Mouse (Mus musculus) forebrain, embryonic 16.5 days (tissue): ENCODE data around the gene Zfp423. TPM values are rescaled to one million over a fixed set of nuclear protein-coding genes. Genes with fewer than 3 reads are reported as not detected.

Source experiments
- ATAC-seq: fragments of 200-750 bp; cut with Nextera tagmentation; 2 replicates; pipeline ENCODE4 v1.8.0; 2017; ENCODE audit warnings: mild to moderate bottlenecking, moderate library complexity
- H3K27ac ChIP-seq: fragments of 300-500 bp; sonication (generic); 2 replicates; pipeline ENCODE4 v1.5.1; 2014; ENCODE audit warnings: low read length, control low read depth
- H3K27me3 ChIP-seq: fragments of 300-500 bp; sonication (generic); replicated peaks from 2 replicates; pipeline ENCODE4 v1.6.1; 2014; ENCODE audit warnings: low read length; ENCODE audit not compliant: control insufficient read depth, insufficient read depth
- H3K36me3 ChIP-seq: fragments of 300-500 bp; sonication (generic); 2 replicates; pipeline ENCODE4 v1.6.1; 2014; ENCODE audit not compliant: control insufficient read depth, insufficient read depth
- H3K4me1 ChIP-seq: fragments of 300-500 bp; sonication (generic); replicated peaks from 2 replicates; pipeline ENCODE4 v1.6.1; 2014; ENCODE audit warnings: low read length; ENCODE audit not compliant: control insufficient read depth, insufficient read depth
- H3K4me2 ChIP-seq: fragments of 300-500 bp; sonication (generic); 2 replicates; pipeline ENCODE4 v1.6.1; 2014; ENCODE audit warnings: mild to moderate bottlenecking, low read length, control low read depth
- H3K4me3 ChIP-seq: fragments of 300-500 bp; sonication (generic); replicated peaks from 2 replicates; pipeline ENCODE4 v1.5.1; 2014; ENCODE audit warnings: mild to moderate bottlenecking, low read length, control low read depth
- H3K9ac ChIP-seq: fragments of 300-500 bp; sonication (generic); replicated peaks from 2 replicates; pipeline ENCODE4 v1.6.1; 2014; ENCODE audit warnings: low read depth, low read length, control low read depth
- H3K9me3 ChIP-seq: fragments of 300-500 bp; sonication (generic); 2 replicates; pipeline ENCODE4 v1.6.1; 2016; ENCODE audit warnings: low read length; ENCODE audit not compliant: control insufficient read depth
- WGBS: fragments of 180-500 bp; shearing (Covaris S2); extraction: QIAGEN DNeasy Blood & Tissue Kit; methylation state at CpG from one replicate; pipeline ENCODE4 v1.1.7; 2014; 5-methylcytosine and 5-hydroxymethylcytosine counted together
- polyA plus RNA-seq: library from polyadenylated mRNA; unstranded; fragments of >200 nt; fragmentation: Nextera tagmentation; extraction: Ambion mirVana; gene quantifications from 2 replicates; pipeline ENCODE4 v1.2.1, GENCODE M21; 2015

Zfp423 gene
- polyA plus RNA-seq, 1 experiment from 2014 or later, result 20.6 TPM

- no peak overlapping the region for H3K27ac ChIP-seq
- no peaks in the 10 kb centered on the region for H3K36me3 ChIP-seq
- no peak overlapping the region for H3K4me2 ChIP-seq
- H3K9me3 ChIP-seq, result no peaks in the 10 kb centered on the region
- no peak for ATAC-seq
- no peaks in the 10 kb centered on the region for H3K27me3 ChIP-seq
- no peak overlapping the region for H3K9ac ChIP-seq
- WGBS, result 75% methylated on average over 9 of the region's 9 CpGs
- H3K4me3 ChIP-seq, result no peak overlapping the region
- H3K4me1 ChIP-seq, result peaks cover 25% of the 10 kb centered on the region
Observed at GRCm38 (mm10) chr8:87826013-87826660, 133.3 kb downstream of the Zfp423 start.

- Histone ChIP-seq H3K9ac (0 out of 2 replicates have a peak overlapping the region, but pooled peaks have one; percentile 30), H3K4me1 (peaks cover 19% of the 10 kb centered on the region), H3K36me3 (no peaks in the 10 kb centered on the region), H3K27ac (no peak overlapping the region), H3K4me3 (no peak overlapping the region), H3K9me3 (no peaks in the 10 kb centered on the region), H3K4me2 (no peak overlapping the region), H3K27me3 (no peaks in the 10 kb centered on the region)
- WGBS, result 12% methylated on average over 7 of the region's 7 CpGs
- ATAC-seq, result no peak
Observed at GRCm38 (mm10) chr8:87823172-87823571, 136.2 kb downstream of the Zfp423 start.

GRCm38 (mm10) chr8:87822690-87823089 lies 136.7 kb downstream of the Zfp423 start:
- H3K36me3 ChIP-seq, result no peaks in the 10 kb centered on the region
- no peak overlapping the region for H3K27ac ChIP-seq
- H3K4me1 ChIP-seq, result peaks cover 19% of the 10 kb centered on the region
- no peaks in the 10 kb centered on the region for H3K27me3 ChIP-seq
- 6% methylated on average over 12 of the region's 12 CpGs for WGBS
- 0 out of 2 replicates have a peak, but pooled peaks have one; percentile 20 for ATAC-seq
- H3K9me3 ChIP-seq, result no peaks in the 10 kb centered on the region
- 0 out of 2 replicates have a peak overlapping the region, but pooled peaks have one; percentile 19 for H3K9ac ChIP-seq
- H3K4me2 ChIP-seq, result peak overlapping the region; percentile 25
- H3K4me3 ChIP-seq, result no peak overlapping the region

GRCm38 (mm10) chr8:87822175-87822574 lies 137.2 kb downstream of the Zfp423 start:
- Histone ChIP-seq H3K9me3 (no peaks in the 10 kb centered on the region), H3K9ac (peak overlapping the region; percentile 19; the same call in 1 of the 2 replicates), H3K4me3 (no peak overlapping the region), H3K36me3 (no peaks in the 10 kb centered on the region), H3K4me2 (peak overlapping the region; percentile 25; the same call in 1 of the 2 replicates), H3K27me3 (no peaks in the 10 kb centered on the region), H3K27ac (no peak overlapping the region), H3K4me1 (peaks cover 19% of the 10 kb centered on the region)
- 18% methylated on average over 11 of the region's 11 CpGs for WGBS
- ATAC-seq, result peak; percentile 24

DNA sequence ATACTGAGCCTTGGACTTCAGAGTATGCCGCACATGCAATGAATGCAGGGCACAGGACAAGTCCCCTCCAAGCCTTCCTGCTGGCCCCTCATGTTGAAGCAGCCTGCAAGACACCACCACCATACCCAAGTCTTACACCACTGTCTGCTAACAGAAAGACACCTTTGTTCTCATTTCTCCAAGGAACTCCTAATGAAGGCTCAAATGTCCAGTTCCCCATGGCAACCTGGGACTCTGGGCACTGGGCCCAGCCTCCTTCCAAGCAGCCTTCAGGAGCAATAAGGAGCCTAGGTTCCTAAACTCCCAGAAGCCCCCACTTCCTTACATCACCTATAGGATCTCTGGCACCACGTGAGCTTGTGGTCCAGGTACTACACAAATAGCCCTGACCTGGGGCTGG lies 137.7 kb downstream of the Zfp423 start:
- ATAC-seq, result peak; percentile 78
- Histone ChIP-seq H3K4me3 (no peak overlapping the region), H3K36me3 (no peaks in the 10 kb centered on the region), H3K4me2 (no peak overlapping the region), H3K9me3 (no peaks in the 10 kb centered on the region), H3K27me3 (no peaks in the 10 kb centered on the region), H3K9ac (no peak overlapping the region), H3K4me1 (peaks cover 19% of the 10 kb centered on the region), H3K27ac (no peak overlapping the region)
- 28% methylated on average over 2 of the region's 2 CpGs for WGBS

GRCm38 (mm10) chr8:87819263-87819662 lies 140.1 kb downstream of the Zfp423 start:
- WGBS, result 92% methylated on average over 3 of the region's 3 CpGs
- Histone ChIP-seq H3K4me1 (peaks cover 21% of the 10 kb centered on the region), H3K9me3 (no peaks in the 10 kb centered on the region), H3K9ac (no peak overlapping the region), H3K36me3 (no peaks in the 10 kb centered on the region), H3K4me3 (no peak overlapping the region), H3K27me3 (no peaks in the 10 kb centered on the region), H3K27ac (no peak overlapping the region), H3K4me2 (no peak overlapping the region)
- ATAC-seq, result no peak

GRCm38 (mm10) chr8:87818506-87818905 lies 140.9 kb downstream of the Zfp423 start:
- ATAC-seq, result no peak
- 89% methylated on average over 7 of the region's 7 CpGs for WGBS

DNA sequence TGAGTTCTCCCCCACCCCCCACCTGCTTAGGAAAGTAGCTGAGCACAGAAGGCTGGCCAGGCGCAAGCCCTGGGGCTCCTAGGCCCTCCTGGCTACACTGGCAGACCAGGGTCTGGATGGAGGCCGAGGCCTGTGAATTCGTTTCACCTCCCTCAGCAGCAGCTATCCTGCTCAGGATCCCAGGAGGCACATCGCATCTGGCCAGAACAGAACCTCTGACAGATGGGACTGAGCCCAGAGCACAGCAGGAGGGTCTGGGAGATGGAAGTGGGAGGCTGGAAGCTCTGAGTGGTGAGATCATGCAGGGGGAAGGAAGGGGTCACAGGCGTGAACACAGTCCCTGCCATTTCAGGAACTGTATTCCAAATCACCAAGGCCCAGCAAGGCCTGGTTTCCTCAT lies 143.3 kb downstream of the Zfp423 start:
- WGBS, result 58% methylated on average over 5 of the region's 5 CpGs
- Histone ChIP-seq H3K4me1 (peaks cover 17% of the 10 kb centered on the region), H3K4me2 (no peak overlapping the region), H3K9me3 (no peaks in the 10 kb centered on the region), H3K27ac (no peak overlapping the region), H3K9ac (no peak overlapping the region), H3K27me3 (no peaks in the 10 kb centered on the region), H3K36me3 (no peaks in the 10 kb centered on the region), H3K4me3 (no peak overlapping the region)
- no peak for ATAC-seq

More at GRCm38 (mm10) chr8:87818506-87818905, 140.9 kb downstream of the Zfp423 start:
- Histone ChIP-seq H3K36me3 (no peaks in the 10 kb centered on the region), H3K27ac (no peak overlapping the region), H3K9ac (no peak overlapping the region), H3K4me2 (no peak overlapping the region), H3K9me3 (no peaks in the 10 kb centered on the region), H3K27me3 (no peaks in the 10 kb centered on the region), H3K4me1 (peaks cover 21% of the 10 kb centered on the region), H3K4me3 (no peak overlapping the region)

GRCm38 (mm10) chr8:87812661-87813060 lies 146.7 kb downstream of the Zfp423 start:
- Histone ChIP-seq H3K4me1 (peaks cover 17% of the 10 kb centered on the region), H3K27me3 (no peaks in the 10 kb centered on the region), H3K9me3 (no peaks in the 10 kb centered on the region), H3K4me2 (no peak overlapping the region), H3K9ac (0 out of 2 replicates have a peak overlapping the region, but pooled peaks have one; percentile 6), H3K27ac (no peak overlapping the region), H3K36me3 (no peaks in the 10 kb centered on the region), H3K4me3 (no peak overlapping the region)
- ATAC-seq, result no peak
- WGBS, result 81% methylated on average over 12 of the region's 12 CpGs
